Mouse (Mus musculus) embryonic facial prominence, embryonic 12.5 days (tissue): ENCODE data around the gene Erp29. TPM values are rescaled to one million over a fixed set of nuclear protein-coding genes. Genes with fewer than 3 reads are reported as not detected.

Source experiments
- ATAC-seq: fragments of 200-750 bp; cut with Nextera tagmentation; 2 replicates; pipeline ENCODE4 v1.8.0; 2017; ENCODE audit not compliant: insufficient number of reproducible peaks, insufficient read depth, low FRiP score, low TSS enrichment
- H3K27ac ChIP-seq: fragments of 300-500 bp; sonication (generic); 2 replicates; pipeline ENCODE4 v1.5.1; 2016; ENCODE audit warnings: mild to moderate bottlenecking
- H3K27me3 ChIP-seq: fragments of 300-500 bp; sonication (generic); 2 replicates; pipeline ENCODE4 v1.6.1; 2016; ENCODE audit warnings: mild to moderate bottlenecking, moderate library complexity
- H3K36me3 ChIP-seq: fragments of 300-500 bp; sonication (generic); 2 replicates; pipeline ENCODE4 v1.6.1; 2016; ENCODE audit warnings: mild to moderate bottlenecking
- H3K4me1 ChIP-seq: fragments of 300-500 bp; sonication (generic); 2 replicates; pipeline ENCODE4 v1.6.1; 2016
- H3K4me2 ChIP-seq: fragments of 300-500 bp; sonication (generic); replicated peaks from 2 replicates; pipeline ENCODE4 v1.6.1; 2016; ENCODE audit warnings: mild to moderate bottlenecking, moderate library complexity
- H3K4me3 ChIP-seq: fragments of 300-500 bp; sonication (generic); 2 replicates; pipeline ENCODE4 v1.5.1; 2016; ENCODE audit warnings: mild to moderate bottlenecking
- H3K9ac ChIP-seq: fragments of 300-500 bp; sonication (generic); 2 replicates; pipeline ENCODE4 v1.6.1; 2016; ENCODE audit warnings: mild to moderate bottlenecking, moderate library complexity
- H3K9me3 ChIP-seq: fragments of 300-500 bp; sonication (generic); 2 replicates; pipeline ENCODE4 v1.6.1; 2016; ENCODE audit warnings: mild to moderate bottlenecking, moderate library complexity
- WGBS: fragments of 180-500 bp; shearing (Covaris S2); methylation state at CpG from one replicate; pipeline ENCODE4 v1.1.7; 2016; 5-methylcytosine and 5-hydroxymethylcytosine counted together
- polyA plus RNA-seq: library from polyadenylated mRNA; unstranded; fragments of >200 nt; fragmentation: Nextera tagmentation; extraction: Ambion mirVana; gene quantifications from 2 replicates; pipeline ENCODE4 v1.2.1, GENCODE M21; 2016

The Erp29 gene
- polyA plus RNA-seq, 1 experiment from 2014 or later: 135 TPM

DNA sequence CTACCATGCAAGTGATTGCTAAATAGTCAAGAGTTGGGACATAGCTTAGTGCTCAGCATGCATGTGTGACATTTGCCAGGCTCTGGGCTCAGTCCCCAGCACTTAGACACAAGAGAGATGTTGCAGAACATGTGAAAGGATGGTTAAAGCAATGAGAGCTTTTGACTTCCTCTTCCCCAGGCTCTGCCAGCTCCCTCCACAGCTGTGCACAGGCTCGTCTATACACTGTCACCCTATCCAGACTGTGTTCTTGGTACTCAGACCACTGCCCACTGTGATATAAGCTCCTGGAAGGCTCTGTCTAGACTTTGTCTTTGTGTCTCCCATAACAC, 9.8 kb upstream of the Erp29 start:
- Histone ChIP-seq H3K27ac (no peak overlapping the region), H3K9me3 (no peaks in the 10 kb centered on the region), H3K9ac (no peak overlapping the region), H3K4me2 (no peak overlapping the region), H3K4me1 (no peaks in the 10 kb centered on the region), H3K4me3 (no peak overlapping the region), H3K27me3 (no peaks in the 10 kb centered on the region), H3K36me3 (no peaks in the 10 kb centered on the region)
- no peak for ATAC-seq
- WGBS: 8% methylated on average over 1 of the region's 1 CpGs

DNA sequence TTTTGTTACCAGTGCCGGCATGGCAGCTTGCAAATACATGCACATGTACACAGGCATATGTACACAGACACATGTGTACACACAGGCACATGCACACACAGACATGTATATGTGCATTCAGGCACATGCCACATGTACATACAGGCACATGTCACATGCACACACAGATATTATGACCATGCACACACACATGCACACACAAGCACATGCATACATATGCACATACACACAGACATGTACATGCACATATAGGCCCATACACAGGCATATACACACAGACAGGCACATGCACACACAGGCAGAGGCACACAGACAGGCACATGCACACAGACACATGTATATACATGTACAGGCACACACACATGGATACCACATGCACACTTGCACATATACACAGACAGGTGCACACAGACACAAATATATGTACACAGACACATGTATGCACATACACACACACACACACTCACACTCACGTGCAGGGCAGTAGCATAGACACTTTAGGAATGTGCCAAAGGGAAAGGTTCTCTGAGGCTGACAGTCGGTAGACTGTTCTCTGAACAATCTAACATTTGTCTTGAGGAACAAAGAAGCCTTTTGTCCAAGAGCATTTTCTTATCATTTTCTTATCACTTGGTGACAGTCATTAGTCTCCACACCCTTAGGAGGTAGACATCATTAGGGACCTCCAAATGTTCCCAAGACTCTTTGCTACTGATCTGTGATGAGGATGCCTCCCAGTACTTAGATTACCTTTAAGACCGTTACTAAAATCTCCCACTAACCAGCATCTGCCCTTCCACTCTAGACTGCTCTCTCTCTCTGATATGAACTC, 9.2 kb upstream of the Erp29 start:
- no peaks in the 10 kb centered on the region for H3K9me3 ChIP-seq
- H3K27me3 ChIP-seq: no peaks in the 10 kb centered on the region
- H3K36me3 ChIP-seq: no peaks in the 10 kb centered on the region
- no peak overlapping the region for H3K4me2 ChIP-seq
- no peak for ATAC-seq
- no peak overlapping the region for H3K4me3 ChIP-seq
- WGBS: 39% methylated on average over 4 of the region's 4 CpGs
- H3K27ac ChIP-seq: no peak overlapping the region
- no peak overlapping the region for H3K9ac ChIP-seq
- H3K4me1 ChIP-seq: no peaks in the 10 kb centered on the region

- H3K4me1 ChIP-seq: peaks cover 20% of the 10 kb centered on the region
- H3K9me3 ChIP-seq: no peaks in the 10 kb centered on the region
- no peak for ATAC-seq
- H3K36me3 ChIP-seq: no peaks in the 10 kb centered on the region
- H3K9ac ChIP-seq: no peak overlapping the region
- no peak overlapping the region for H3K4me2 ChIP-seq
- no peak overlapping the region for H3K4me3 ChIP-seq
- H3K27ac ChIP-seq: no peak overlapping the region
- no peaks in the 10 kb centered on the region for H3K27me3 ChIP-seq
- WGBS: 78% methylated on average over 9 of the region's 9 CpGs
Measured at GRCm38 (mm10) chr5:121455510-121456265, 3.4 kb upstream of the Erp29 start.

- peaks cover 23% of the 10 kb centered on the region for H3K4me1 ChIP-seq
- WGBS: 67% methylated on average over 3 of the region's 3 CpGs
- ATAC-seq: no peak
- 0 out of 2 replicates have a peak, but pooled peaks cover 3% of the 10 kb centered on the region for H3K36me3 ChIP-seq
- H3K9me3 ChIP-seq: no peaks in the 10 kb centered on the region
- no peak overlapping the region for H3K9ac ChIP-seq
- no peak overlapping the region for H3K4me3 ChIP-seq
- H3K4me2 ChIP-seq: no peak overlapping the region
- H3K27me3 ChIP-seq: no peaks in the 10 kb centered on the region
- H3K27ac ChIP-seq: no peak overlapping the region
Measured at GRCm38 (mm10) chr5:121454503-121454782, 2.1 kb upstream of the Erp29 start.

- Histone ChIP-seq H3K4me2 (peak overlapping the region; percentile 71; the same call in 1 of the 2 replicates), H3K4me3 (no peak overlapping the region), H3K27ac (no peak overlapping the region), H3K4me1 (peaks cover 23% of the 10 kb centered on the region), H3K9me3 (no peaks in the 10 kb centered on the region), H3K9ac (no peak overlapping the region; the same call in 1 of the 2 replicates), H3K27me3 (no peaks in the 10 kb centered on the region), H3K36me3 (0 out of 2 replicates have a peak, but pooled peaks cover 4% of the 10 kb centered on the region)
- ATAC-seq: no peak
- 88% methylated on average over 13 of the region's 13 CpGs for WGBS
Measured at GRCm38 (mm10) chr5:121453743-121454502, 1.6 kb upstream of the Erp29 start.

DNA sequence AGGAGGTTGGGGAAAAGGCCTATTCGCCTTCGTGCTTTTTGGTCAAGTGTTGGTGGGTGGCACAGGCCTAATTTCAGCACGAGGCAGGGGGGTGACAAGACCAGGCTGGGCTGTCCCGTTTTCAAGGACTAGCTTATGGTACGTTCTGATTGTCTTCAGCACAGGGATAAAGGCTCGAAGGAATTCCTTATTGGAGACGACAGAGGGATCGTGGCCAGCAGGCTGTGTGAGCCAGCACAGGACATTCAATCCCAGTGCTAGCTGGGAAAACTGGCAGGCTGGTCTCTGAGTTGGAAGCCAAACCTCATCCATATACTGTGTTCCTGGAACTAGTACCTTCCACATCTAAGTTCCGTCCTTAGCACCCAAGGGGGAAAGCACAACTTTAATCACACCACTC, 600 bp upstream of the Erp29 start:
- 11% methylated on average over 9 of the region's 9 CpGs for WGBS
- Histone ChIP-seq H3K36me3 (peaks cover 15% of the 10 kb centered on the region), H3K9ac (peak overlapping the region; percentile 94), H3K4me1 (peaks cover 23% of the 10 kb centered on the region), H3K27me3 (no peaks in the 10 kb centered on the region), H3K4me3 (peak overlapping the region; percentile 91), H3K27ac (peak overlapping the region; percentile 94), H3K4me2 (peak overlapping the region; percentile 71), H3K9me3 (no peaks in the 10 kb centered on the region)
- 0 out of 2 replicates have a peak, but pooled peaks have one; percentile 3 for ATAC-seq

- H3K9me3 ChIP-seq: no peaks in the 10 kb centered on the region
- H3K36me3 ChIP-seq: peaks cover 26% of the 10 kb centered on the region
- no peak; the same call in 1 of the 2 replicates for ATAC-seq
- peaks cover 23% of the 10 kb centered on the region for H3K4me1 ChIP-seq
- H3K27ac ChIP-seq: peak within 1 kb of the TSS; percentile 94
- peak within 1 kb of the TSS; percentile 85 for H3K4me2 ChIP-seq
- peak within 1 kb of the TSS; percentile 91 for H3K4me3 ChIP-seq
- WGBS: under 1% methylated on average over 17 of the region's 17 CpGs
- peak within 1 kb of the TSS; percentile 94 for H3K9ac ChIP-seq
- no peaks in the 10 kb centered on the region for H3K27me3 ChIP-seq
Measured at GRCm38 (mm10) chr5:121451644-121452025, 671 bp downstream of the Erp29 start, which contains the start of gene Tmem116. Gene Tmem116, plus strand, starts transcription at chr5:121451893.

GRCm38 (mm10) chr5:121451203-121451602, 1.1 kb downstream of the Erp29 start:
- peaks cover 23% of the 10 kb centered on the region for H3K4me1 ChIP-seq
- H3K9me3 ChIP-seq: no peaks in the 10 kb centered on the region
- peak overlapping the region; percentile 94 for H3K27ac ChIP-seq
- H3K4me2 ChIP-seq: peak overlapping the region; percentile 85
- no peaks in the 10 kb centered on the region for H3K27me3 ChIP-seq
- WGBS: 30% methylated on average over 8 of the region's 8 CpGs
- peak overlapping the region; percentile 91 for H3K4me3 ChIP-seq
- ATAC-seq: no peak
- H3K36me3 ChIP-seq: peaks cover 31% of the 10 kb centered on the region
- H3K9ac ChIP-seq: peak overlapping the region; percentile 94

GRCm38 (mm10) chr5:121450476-121450875, 1.8 kb downstream of the Erp29 start:
- no peak overlapping the region for H3K9ac ChIP-seq
- no peaks in the 10 kb centered on the region for H3K27me3 ChIP-seq
- no peak overlapping the region for H3K4me3 ChIP-seq
- H3K36me3 ChIP-seq: peaks cover 38% of the 10 kb centered on the region
- H3K4me1 ChIP-seq: peaks cover 23% of the 10 kb centered on the region
- H3K9me3 ChIP-seq: no peaks in the 10 kb centered on the region
- WGBS: 83% methylated on average over 9 of the region's 9 CpGs
- ATAC-seq: no peak
- H3K4me2 ChIP-seq: no peak overlapping the region; the same call in 1 of the 2 replicates
- H3K27ac ChIP-seq: no peak overlapping the region

- Histone ChIP-seq H3K27me3 (no peaks in the 10 kb centered on the region), H3K9ac (no peak overlapping the region), H3K4me1 (peaks cover 23% of the 10 kb centered on the region), H3K9me3 (no peaks in the 10 kb centered on the region), H3K36me3 (peaks cover 43% of the 10 kb centered on the region), H3K27ac (no peak overlapping the region), H3K4me2 (no peak overlapping the region), H3K4me3 (no peak overlapping the region)
- 67% methylated on average over 6 of the region's 6 CpGs for WGBS
- ATAC-seq: no peak
Measured at GRCm38 (mm10) chr5:121449976-121450375, 2.3 kb downstream of the Erp29 start.

- Histone ChIP-seq H3K4me3 (no peak overlapping the region), H3K4me2 (no peak overlapping the region), H3K27ac (no peak overlapping the region), H3K36me3 (peaks cover 58% of the 10 kb centered on the region), H3K9me3 (no peaks in the 10 kb centered on the region), H3K4me1 (peaks cover 14% of the 10 kb centered on the region), H3K9ac (no peak overlapping the region), H3K27me3 (no peaks in the 10 kb centered on the region)
- 92% methylated on average over 3 of the region's 3 CpGs for WGBS
- no peak for ATAC-seq
Measured at GRCm38 (mm10) chr5:121448450-121448849, 3.9 kb downstream of the Erp29 start.
